In genomic region chr17:45505941-45506465, GRCm38 (mm10) we compare ENCODE assay signal across 9 mouse cellular contexts. TPM values are rescaled to one million over a fixed set of nuclear protein-coding genes. Genes with fewer than 3 reads are reported as not detected.
DNase-seq lines count a peak whose midpoint lies in the region; ATAC-seq and TF ChIP-seq lines count a peak whose summit lies in the region.
"Had no signal": no experiment of that assay in that cellular context is flagged by ENCODE, and none has a peak within 500 bp of the region (broad histone marks: within the 10 kb centered on the region; RNA-seq: fewer than 3 reads in every experiment).

No protein-coding gene starts in this region.

- no peak for TF ChIP-seq POLR2A in MEL (IDR thresholded peaks at IDR 0.05; ENCODE audit: control insufficient read depth in 1 of 2, insufficient read depth in 1 of 2, low read depth in 1 of 2, low read length in 2 of 2, poor library complexity in 1 of 2)

- H3K4me2 ChIP-seq in kidney, embryonic 15.5 days, result no peak overlapping the region
- H3K4me2 ChIP-seq in intestine, embryonic 15.5 days (replicated peaks), result peak overlapping the region; percentile 52; the same call in 1 of the 2 replicates

- no peak overlapping the region for H3K4me3 ChIP-seq in kidney, embryonic 15.5 days (replicated peaks)
- peak overlapping the region in 1 of 2 experiments; percentile 90; a peak in 2 of 4 replicates for H3K4me3 ChIP-seq in MEL (ENCODE audit: control insufficient read depth in 1 of 2, insufficient read depth in 1 of 2, low read depth in 2 of 2, low read length in 2 of 2)
- no peak overlapping the region for H3K4me3 ChIP-seq in intestine, embryonic 15.5 days (replicated peaks)

- no peak for TF ChIP-seq EP300 in MEL (IDR thresholded peaks at IDR 0.05; ENCODE audit: low read depth in 1 of 2, low read length in 2 of 2)

- WGBS in kidney, embryonic 15.5 days, result 66% methylated on average over 6 of the region's 6 CpGs
- WGBS in intestine, embryonic 15.5 days, result 64% methylated on average over 6 of the region's 6 CpGs

- no peaks in the 10 kb centered on the region; the same call in 1 of the 2 replicates for H3K79me2 ChIP-seq in MEL (ENCODE audit: control insufficient read depth, insufficient read depth, low read length, poor library complexity)

- no peak for TF ChIP-seq CTCF in MEL (IDR thresholded peaks at IDR 0.05 in 2 of 3, conservative IDR thresholded peaks at IDR 0.05 in 1 of 3; ENCODE audit: control insufficient read depth in 1 of 3, insufficient read depth in 1 of 3, low read depth in 2 of 3, low read length in 3 of 3, poor library complexity in 1 of 3, severe bottlenecking in 1 of 3)

- peaks cover 15% of the 10 kb centered on the region for H3K4me1 ChIP-seq in kidney, embryonic 15.5 days
- peaks cover 14 to 38% of the 10 kb centered on the region in 2 experiments for H3K4me1 ChIP-seq in MEL (ENCODE audit: control insufficient read depth in 1 of 2, insufficient read depth in 2 of 2, low read length in 2 of 2)
- peaks cover 6% of the 10 kb centered on the region; the same call in 1 of the 2 replicates for H3K4me1 ChIP-seq in intestine, embryonic 15.5 days (replicated peaks)

- H3K27ac ChIP-seq in kidney, embryonic 15.5 days, result no peak overlapping the region
- H3K27ac ChIP-seq in MEL (ENCODE audit: control insufficient read depth, low read depth, low read length), result no peak overlapping the region
- H3K27ac ChIP-seq in intestine, embryonic 15.5 days, result no peak overlapping the region

- peak overlapping the region; percentile 24; the same call in 1 of the 2 replicates for H3K9ac ChIP-seq in kidney, embryonic 15.5 days
- H3K9ac ChIP-seq in MEL (ENCODE audit: control insufficient read depth, low read depth, low read length, poor library complexity, severe bottlenecking), result peak overlapping the region; percentile 43
- H3K9ac ChIP-seq in intestine, embryonic 15.5 days, result no peak overlapping the region

- H3K27me3 ChIP-seq in kidney, embryonic 15.5 days, result no peaks in the 10 kb centered on the region
- H3K27me3 ChIP-seq in MEL (ENCODE audit: control insufficient read depth in 1 of 2, insufficient read depth in 2 of 2, low read length in 2 of 2), result no peaks in the 10 kb centered on the region
- no peaks in the 10 kb centered on the region for H3K27me3 ChIP-seq in intestine, embryonic 15.5 days (replicated peaks)

- peaks cover 25% of the 10 kb centered on the region for H3K36me3 ChIP-seq in kidney, embryonic 15.5 days
- H3K36me3 ChIP-seq in MEL (ENCODE audit: control insufficient read depth in 1 of 2, insufficient read depth in 2 of 2, low read length in 2 of 2), result peaks cover 0 to 19% of the 10 kb centered on the region in 2 experiments; a peak in 2 of 4 replicates
- peaks cover 4% of the 10 kb centered on the region; the same call in 1 of the 2 replicates for H3K36me3 ChIP-seq in intestine, embryonic 15.5 days

- no peak for TF ChIP-seq RAD21 in MEL (IDR thresholded peaks at IDR 0.05; ENCODE audit: low read depth, low read length)

- DNase-seq in kidney, adult 8-10 months, result no peak
- DNase-seq in MEL (ENCODE audit: low read depth, low spot score) (no peak), adipocyte (ENCODE audit: low spot score) (no peak)
- DNase-seq in cerebellum, adult 9-11 months, result peak; percentile 66
- DNase-seq in B cell, adult 2 months, result no peak

- H3K9me3 ChIP-seq in kidney, embryonic 15.5 days (replicated peaks), result no peaks in the 10 kb centered on the region
- H3K9me3 ChIP-seq in MEL (replicated peaks; ENCODE audit: insufficient read depth, low read length), result no peaks in the 10 kb centered on the region
- H3K9me3 ChIP-seq in intestine, embryonic 15.5 days, result no peaks in the 10 kb centered on the region

- ATAC-seq in kidney, embryonic 15.5 days (replicated peaks; ENCODE audit: low FRiP score), result no peak
- no peak for ATAC-seq in intestine, embryonic 15.5 days

TF ChIP-seq in MEL, 35 proteins besides CTCF, POLR2A, EP300 and RAD21:
- no peak for TF ChIP-seq TCF12 (IDR thresholded peaks at IDR 0.05; ENCODE audit: low read depth, low read length)
- TF ChIP-seq POLR2AphosphoS2 (IDR thresholded peaks at IDR 0.05; ENCODE audit: low read length), result no peak
- TF ChIP-seq ETS1 (IDR thresholded peaks at IDR 0.05; ENCODE audit: low read depth, low read length), result no peak
- no peak for TF ChIP-seq GATA1 (IDR thresholded peaks at IDR 0.05; ENCODE audit: low read depth, low read length)
- no peak for TF ChIP-seq RCOR1 (IDR thresholded peaks at IDR 0.05; ENCODE audit: low read depth, low read length)
- no peak for TF ChIP-seq BHLHE40 (IDR thresholded peaks at IDR 0.05; ENCODE audit: borderline replicate concordance, low read depth, low read length)
- no peak for TF ChIP-seq SIN3A (IDR thresholded peaks at IDR 0.05; ENCODE audit: low read length)
TF ChIP-seq in MEL: peak in this region for 0.

RNA-seq across cellular contexts. Expression of gene Aars2, which starts 0.6 kb away (rescaled TPM):
- polyA plus RNA-seq in kidney, embryonic 15.5 days (2015; fragmentation: Nextera tagmentation; extraction: Ambion mirVana), result 21.7 and 24.6 TPM in 2 replicates
- 13.6 and 14.4 TPM in 2 replicates for total RNA-seq in MEL (2012; rRNA removed)
- 10 to 100 TPM; 25.6 to 63.5 TPM for polyA plus RNA-seq in MEL (2012; ENCODE audit: insufficient read depth in 1 of 2, insufficient read length in 2 of 2, low read depth in 1 of 2, low replicate concordance in 2 of 2, missing spikeins in 1 of 2)
- 17.0 and 18.9 TPM in 2 replicates for polyA plus RNA-seq in intestine, embryonic 15.5 days (2015; fragmentation: Nextera tagmentation; extraction: Ambion mirVana)

RNA-seq across cellular contexts. Expression of gene Tcte1, which starts 17.2 kb away (rescaled TPM):
- 0.14 and 0.22 TPM in 2 replicates for polyA plus RNA-seq in kidney, embryonic 15.5 days (2015; fragmentation: Nextera tagmentation; extraction: Ambion mirVana)
- total RNA-seq in MEL (2012; rRNA removed), result not detected in 2 replicates
- not detected for polyA plus RNA-seq in MEL (2012; ENCODE audit: insufficient read depth in 1 of 2, insufficient read length in 2 of 2, low read depth in 1 of 2, low replicate concordance in 2 of 2, missing spikeins in 1 of 2)
- polyA plus RNA-seq in intestine, embryonic 15.5 days (2015; fragmentation: Nextera tagmentation; extraction: Ambion mirVana), result 0.13 and 0.33 TPM in 2 replicates
- total RNA-seq: common myeloid progenitor, adult 5-6 weeks; neutrophil, adult 5-6 weeks had no signal

RNA-seq across cellular contexts. Expression of gene Spats1, which starts 30.8 kb away (rescaled TPM):
- 0.29 and 0.48 TPM in 2 replicates for polyA plus RNA-seq in kidney, embryonic 15.5 days (2015; fragmentation: Nextera tagmentation; extraction: Ambion mirVana)
- total RNA-seq in MEL (2012; rRNA removed), result 1.4 and 1.5 TPM in 2 replicates
- 100 to 1,000 TPM in 1 of 2 experiments, 1 to 10 TPM in 1; 2.5 to 149 TPM for polyA plus RNA-seq in MEL (2012; ENCODE audit: insufficient read depth in 1 of 2, insufficient read length in 2 of 2, low read depth in 1 of 2, low replicate concordance in 2 of 2, missing spikeins in 1 of 2)
- polyA plus RNA-seq in intestine, embryonic 15.5 days (2015; fragmentation: Nextera tagmentation; extraction: Ambion mirVana), result 0.11 and 0.43 TPM in 2 replicates
- total RNA-seq: neutrophil, adult 5-6 weeks had no signal

RNA-seq across cellular contexts. Expression of gene Tmem151b, which starts 43.5 kb away (rescaled TPM):
- polyA plus RNA-seq in kidney, embryonic 15.5 days (2015; fragmentation: Nextera tagmentation; extraction: Ambion mirVana), result 3.1 and 3.4 TPM in 2 replicates
- 0.15 and 0.33 TPM in 2 replicates for total RNA-seq in MEL (2012; rRNA removed)
- polyA plus RNA-seq in MEL (2012; ENCODE audit: insufficient read depth in 1 of 2, insufficient read length in 2 of 2, low read depth in 1 of 2, low replicate concordance in 2 of 2, missing spikeins in 1 of 2), result 1 to 10 TPM in 1 of 2 experiments, not detected in 1; 1.1 TPM
- polyA plus RNA-seq in intestine, embryonic 15.5 days (2015; fragmentation: Nextera tagmentation; extraction: Ambion mirVana), result 2.5 and 2.7 TPM in 2 replicates
- total RNA-seq: common myeloid progenitor, adult 5-6 weeks had no signal

RNA-seq across cellular contexts. Expression of gene Nfkbie, which starts 49.5 kb away (rescaled TPM):
- polyA plus RNA-seq in kidney, embryonic 15.5 days (2015; fragmentation: Nextera tagmentation; extraction: Ambion mirVana), result 5.3 and 5.7 TPM in 2 replicates
- total RNA-seq in MEL (2012; rRNA removed), result 2.7 and 3.3 TPM in 2 replicates
- polyA plus RNA-seq in MEL (2012; ENCODE audit: insufficient read depth in 1 of 2, insufficient read length in 2 of 2, low read depth in 1 of 2, low replicate concordance in 2 of 2, missing spikeins in 1 of 2), result 1 to 10 TPM in 1 of 2 experiments, not detected in 1; 5.7 TPM
- 4.8 and 4.9 TPM in 2 replicates for polyA plus RNA-seq in intestine, embryonic 15.5 days (2015; fragmentation: Nextera tagmentation; extraction: Ambion mirVana)
